Mouse (Mus musculus) layer of hippocampus, adult 9-10 months (tissue): ENCODE results near the gene Rflnb.

Experiments
- DNase-seq: peaks from one replicate; pipeline ENCODE4 v3.0.0; 2022; ENCODE audit warnings: low spot score

Rflnb gene

DNA sequence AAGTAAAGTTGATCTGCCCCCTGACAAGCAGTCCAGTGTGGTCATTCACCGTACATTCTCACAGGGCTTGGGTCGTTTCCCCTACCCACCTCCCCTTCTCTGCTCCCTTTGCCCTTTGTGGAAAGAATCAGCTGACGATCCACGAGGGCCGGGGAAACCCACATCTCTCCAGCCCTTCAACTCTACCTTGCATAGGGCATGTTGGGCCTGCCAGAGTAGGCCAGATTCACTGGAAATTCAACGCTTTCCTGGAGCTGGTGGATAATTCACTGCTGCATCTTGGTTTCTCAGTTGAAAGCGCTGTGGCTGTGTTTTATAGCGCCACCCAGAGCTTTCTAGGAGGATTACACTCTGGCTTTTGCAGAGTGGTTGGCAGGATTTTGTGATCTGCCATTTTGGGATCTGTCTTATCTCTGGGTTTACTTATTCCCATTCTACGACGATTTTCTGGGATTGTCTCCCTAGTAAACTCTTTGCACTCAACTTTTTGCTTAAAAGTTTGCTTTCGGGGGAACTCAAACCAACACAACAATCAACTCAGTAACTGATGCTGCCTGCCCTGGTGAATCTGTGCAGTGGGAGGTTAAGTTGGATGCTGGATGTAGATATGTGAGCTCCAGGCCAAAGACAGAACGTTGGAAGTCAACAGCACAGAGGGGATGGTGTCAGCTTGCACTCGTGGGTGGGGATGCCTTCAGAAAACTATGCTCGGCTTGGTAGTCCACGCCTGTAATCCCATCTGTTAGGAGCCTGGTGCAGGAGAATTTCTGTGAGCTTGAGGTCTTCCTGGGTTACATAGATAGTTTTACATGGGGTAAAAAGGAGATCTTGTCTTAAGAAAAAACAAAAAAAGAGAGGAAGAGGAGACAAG, 36.4 kb downstream of the Rflnb start:
- peak; percentile 44 for DNase-seq

DNA sequence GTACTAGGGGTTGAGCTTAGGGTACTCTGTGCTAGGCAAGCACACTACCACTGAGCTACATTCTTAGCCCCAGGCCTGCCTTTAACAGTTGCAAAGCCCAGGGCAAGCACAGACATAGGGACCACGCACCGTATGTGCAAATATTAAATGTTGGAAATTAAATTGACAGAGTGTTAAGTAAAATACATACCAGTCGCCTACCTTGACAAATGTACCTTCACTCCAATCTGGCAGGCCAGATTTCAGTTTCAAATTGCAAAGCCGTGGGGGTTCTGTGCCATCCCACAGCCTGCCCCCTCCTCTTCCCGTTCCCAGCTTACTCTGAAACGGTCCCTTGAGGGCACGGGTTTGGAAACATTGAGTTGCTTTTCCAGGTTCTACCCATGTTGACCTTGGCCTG, 41.6 kb downstream of the Rflnb start:
- DNase-seq = no peak

DNA sequence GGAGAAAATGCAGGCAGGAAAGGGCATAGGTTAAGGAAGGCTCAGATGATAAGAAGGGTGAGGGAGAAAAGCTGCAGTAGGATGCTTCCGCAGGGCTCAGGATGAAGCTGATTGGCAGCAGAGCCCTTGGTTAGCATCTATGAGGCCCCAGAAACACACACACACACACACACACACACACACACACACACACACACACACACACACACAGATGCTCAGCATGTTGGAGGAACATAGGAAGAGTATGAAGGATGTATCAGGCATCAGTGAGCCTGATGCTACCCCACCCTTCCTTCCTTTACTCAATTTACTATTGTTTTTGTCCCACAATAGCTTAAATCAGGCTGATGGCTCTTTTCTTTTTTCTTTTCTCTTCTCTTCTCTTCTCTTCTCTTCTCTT, 43.0 kb downstream of the Rflnb start:
- DNase-seq = no peak

DNA sequence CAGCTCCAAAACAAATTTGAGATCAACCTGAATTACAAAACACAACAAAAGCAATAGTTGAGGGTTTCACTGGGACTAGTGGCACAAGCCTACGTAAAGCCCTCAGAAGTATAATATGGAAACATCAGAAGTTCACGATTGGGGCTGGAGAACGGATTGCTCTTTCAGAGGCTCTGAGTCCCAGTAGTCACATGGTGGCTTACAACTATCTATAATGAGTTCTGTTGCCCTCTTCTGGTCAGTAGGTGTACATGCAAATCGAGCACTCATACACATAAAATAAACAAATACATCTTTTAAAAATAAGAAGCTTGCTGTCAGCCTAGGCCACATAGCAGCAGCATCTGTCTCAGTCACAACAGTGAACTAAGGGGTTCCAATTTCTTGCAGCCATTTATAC, 44.4 kb downstream of the Rflnb start:
- no peak for DNase-seq

DNA sequence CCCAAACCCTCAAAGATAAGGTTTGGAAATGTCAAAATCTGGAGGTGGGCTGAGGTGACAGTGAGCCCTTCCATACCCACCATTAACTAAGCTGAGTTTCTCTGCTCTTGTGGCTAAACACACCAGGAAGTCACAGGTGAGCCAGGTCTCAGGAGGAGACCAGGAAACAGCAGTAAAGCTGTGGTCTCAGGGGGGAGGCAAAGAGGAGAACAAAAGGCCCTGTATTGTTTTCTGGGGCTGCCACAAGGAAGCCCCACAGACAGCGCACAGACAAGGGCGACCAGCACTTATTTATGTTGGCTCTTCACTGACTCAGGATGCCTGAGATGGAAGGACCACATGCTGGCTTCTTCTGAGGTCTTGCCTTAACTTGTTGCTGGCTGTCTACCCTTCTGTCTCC, 47.2 kb downstream of the Rflnb start:
- no peak for DNase-seq

DNA sequence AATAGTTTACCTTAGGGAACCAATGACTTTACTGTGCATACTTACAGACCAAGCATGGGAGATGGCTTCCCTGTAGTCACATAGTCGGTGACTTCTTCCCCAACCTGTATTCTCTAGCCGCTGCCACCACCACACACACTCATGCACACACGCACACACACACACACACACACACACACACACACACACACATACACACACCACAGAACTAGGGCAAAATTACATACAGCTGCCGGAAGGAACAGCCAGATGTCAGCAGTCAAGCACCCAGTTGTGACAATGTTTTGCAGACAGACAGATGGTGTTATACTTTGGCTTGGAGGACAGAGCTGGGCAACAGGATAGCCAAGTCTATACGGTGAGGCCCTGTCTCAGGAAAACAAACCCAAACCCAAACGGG, 49.5 kb downstream of the Rflnb start:
- DNase-seq = no peak

DNA sequence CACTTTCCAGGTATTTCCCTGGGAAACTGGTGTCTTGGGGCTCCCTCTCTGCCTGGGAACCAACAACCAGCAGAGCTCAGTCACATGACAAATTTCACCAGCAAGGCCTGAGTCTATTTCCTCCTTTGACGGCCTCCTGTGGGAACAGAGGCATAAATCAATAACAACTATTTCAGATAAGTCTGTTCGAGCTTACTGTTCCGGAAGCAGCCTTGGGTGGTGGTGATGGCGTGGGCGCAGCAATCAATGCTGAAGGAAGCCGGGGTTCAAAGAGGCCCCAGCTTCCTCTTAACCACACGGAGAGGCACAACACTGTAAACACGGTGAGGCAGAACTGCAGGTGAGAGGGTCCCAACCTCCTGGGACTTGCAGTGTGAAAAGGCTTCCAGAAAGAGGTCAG, 50.8 kb downstream of the Rflnb start:
- DNase-seq = no peak

DNA sequence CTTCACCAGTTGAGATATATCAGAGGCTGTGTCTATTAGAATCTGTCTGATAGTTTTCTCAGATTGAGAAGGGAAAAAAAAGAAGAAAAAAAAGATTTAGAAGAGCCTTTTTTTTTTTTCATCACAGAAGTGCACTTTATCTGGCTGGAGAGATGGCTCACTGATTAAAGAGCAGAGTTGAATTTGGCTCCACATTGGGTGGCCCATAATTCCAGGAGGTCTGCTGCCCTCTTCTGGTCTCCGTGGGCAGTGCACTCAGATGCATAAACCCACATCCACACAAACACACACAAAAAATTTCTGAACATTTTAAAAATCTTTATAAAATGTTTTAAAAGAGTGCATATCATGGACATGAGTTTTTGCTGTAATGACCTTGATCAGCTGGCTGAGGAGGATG, 53.6 kb downstream of the Rflnb start:
- DNase-seq = no peak

DNA sequence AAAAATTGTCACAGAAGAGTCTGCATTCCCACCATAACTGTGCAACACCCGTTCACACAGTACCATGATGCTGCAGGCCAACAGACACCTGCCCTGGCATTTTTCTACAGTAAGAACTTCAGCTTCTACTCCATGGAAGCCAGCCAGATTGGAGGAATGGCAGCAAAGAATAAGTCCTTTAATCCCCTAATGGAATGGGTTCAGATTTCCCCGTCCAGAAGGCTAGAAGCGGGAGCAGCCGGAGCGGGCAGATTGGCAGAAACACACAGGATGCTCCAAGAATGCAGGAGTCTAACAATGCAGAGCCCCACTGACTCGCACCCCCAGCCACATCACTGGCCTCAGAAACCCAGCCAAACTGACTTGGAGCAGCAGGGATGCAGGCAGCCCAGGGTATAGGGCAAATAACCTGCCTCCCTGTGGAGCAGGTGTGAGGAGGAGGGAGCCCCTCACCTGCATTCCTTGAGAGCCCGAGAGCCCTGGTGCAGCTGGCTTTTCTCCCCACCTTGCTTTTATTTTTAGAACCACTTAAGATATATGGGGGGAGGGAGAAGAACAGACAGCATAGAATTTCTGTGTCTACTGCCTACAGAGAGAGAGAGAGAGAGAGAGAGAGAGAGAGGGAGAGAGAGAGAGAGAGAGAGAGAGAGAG, 54.5 kb downstream of the Rflnb start:
- DNase-seq = no peak

DNA sequence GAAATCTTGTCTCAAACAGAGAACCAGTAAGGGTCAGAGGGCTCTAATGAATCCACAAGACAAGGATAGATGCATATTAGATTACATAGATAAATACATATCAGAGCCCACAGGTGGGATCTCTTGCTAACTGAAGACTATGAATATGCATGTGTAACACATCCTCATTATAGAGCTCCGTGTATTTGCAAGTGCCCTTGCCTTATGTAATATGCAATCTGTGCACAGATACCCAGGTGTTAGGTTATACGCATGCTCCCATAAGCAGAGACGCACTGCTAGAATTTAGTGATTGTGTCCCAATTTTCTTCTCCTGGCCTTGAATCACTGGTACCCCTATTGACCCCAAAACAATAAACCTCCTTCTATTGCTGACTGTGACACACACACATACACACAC, 55.4 kb downstream of the Rflnb start:
- DNase-seq = no peak

DNA sequence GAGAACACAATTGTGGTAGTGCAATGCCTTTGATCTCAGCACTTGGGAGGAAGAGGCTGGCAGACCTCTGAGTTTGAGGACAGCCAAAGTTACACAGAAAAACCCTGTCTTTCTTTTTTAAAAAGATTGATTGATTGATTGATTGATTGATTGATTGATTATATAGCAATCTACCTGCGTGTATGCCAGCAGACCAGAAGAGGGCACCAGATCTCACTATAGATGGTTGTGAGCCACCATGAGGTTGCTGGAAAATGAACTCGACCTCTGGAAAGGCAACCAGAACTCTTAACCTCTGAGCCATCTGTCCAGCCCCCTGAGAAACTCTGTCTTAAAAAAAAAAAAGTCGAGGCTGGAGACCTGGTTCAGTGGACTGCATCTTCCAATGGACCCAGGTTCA, 57.0 kb downstream of the Rflnb start:
- DNase-seq = no peak
